Mouse (Mus musculus) heart, embryonic 14.5 days (tissue): Measurements from ENCODE around the gene Auts2. TPM values are rescaled to one million over a fixed set of nuclear protein-coding genes. Genes with fewer than 3 reads are reported as not detected.

Source experiments
- ATAC-seq: fragments of 200-750 bp; cut with Nextera tagmentation; 2 replicates; pipeline ENCODE4 v1.8.0; 2017; ENCODE audit warnings: low read depth, moderate TSS enrichment; ENCODE audit not compliant: insufficient number of reproducible peaks, insufficient read depth, low FRiP score
- H3K27ac ChIP-seq, 2 experiments: fragments of 200-500 bp in 1 of 2; fragments of 300-500 bp in 1 of 2; sonication (generic) in 1 of 2; replicated peaks in 1 of 2; 2 replicates each; pipeline ENCODE4 v1.5.1; 2012 to 2014; ENCODE audit warnings: low read depth in 2 of 2, low read length in 2 of 2, control low read depth in 1 of 2, mild to moderate bottlenecking in 1 of 2, mixed read lengths in 1 of 2; ENCODE audit not compliant: control insufficient read depth in 1 of 2, insufficient read depth in 1 of 2
- H3K27me3 ChIP-seq: fragments of 300-500 bp; sonication (generic); 2 replicates; pipeline ENCODE4 v1.6.1; 2014; ENCODE audit warnings: mild to moderate bottlenecking, low read length, control low read depth; ENCODE audit not compliant: control insufficient read depth, insufficient read depth
- H3K36me3 ChIP-seq: fragments of 300-500 bp; sonication (generic); 2 replicates; pipeline ENCODE4 v1.6.1; 2014; ENCODE audit warnings: mild to moderate bottlenecking, control low read depth, low read length, mixed read lengths; ENCODE audit not compliant: control insufficient read depth, insufficient read depth
- H3K4me1 ChIP-seq, 2 experiments: fragments of 200-500 bp in 1 of 2; fragments of 300-500 bp in 1 of 2; sonication (generic) in 1 of 2; 2 replicates each; pipeline ENCODE4 v1.6.1; 2012 to 2014; ENCODE audit warnings: low read length in 2 of 2, control low read depth in 1 of 2, mixed read lengths in 1 of 2; ENCODE audit not compliant: control insufficient read depth in 2 of 2, insufficient read depth in 2 of 2
- H3K4me2 ChIP-seq: fragments of 300-500 bp; sonication (generic); 2 replicates; pipeline ENCODE4 v1.6.1; 2014; ENCODE audit warnings: mild to moderate bottlenecking, low read length
- H3K4me3 ChIP-seq, 2 experiments: fragments of 200-500 bp in 1 of 2; fragments of 300-500 bp in 1 of 2; sonication (generic) in 1 of 2; 2 replicates each; pipeline ENCODE4 v1.5.1; 2012 to 2014; ENCODE audit warnings: low read length in 2 of 2, mild to moderate bottlenecking in 2 of 2, control low read depth in 1 of 2, low read depth in 1 of 2, moderate library complexity in 1 of 2; ENCODE audit not compliant: control insufficient read depth in 1 of 2, insufficient read depth in 1 of 2
- H3K9ac ChIP-seq: fragments of 300-500 bp; sonication (generic); 2 replicates; pipeline ENCODE4 v1.6.1; 2014; ENCODE audit warnings: mild to moderate bottlenecking, low read length
- H3K9me3 ChIP-seq: fragments of 300-500 bp; sonication (generic); 2 replicates; pipeline ENCODE4 v1.6.1; 2016; ENCODE audit warnings: low read length, control low read depth; ENCODE audit not compliant: control insufficient read depth
- WGBS: fragments of 180-500 bp; shearing (Covaris S2); extraction: QIAGEN DNeasy Blood & Tissue Kit; methylation state at CpG from one replicate; pipeline ENCODE4 v1.1.7; 2014; 5-methylcytosine and 5-hydroxymethylcytosine counted together
- polyA plus RNA-seq: library from polyadenylated mRNA; unstranded; fragments of >200 nt; fragmentation: Nextera tagmentation; extraction: Ambion mirVana; gene quantifications from 2 replicates; pipeline ENCODE4 v1.2.1, GENCODE M21; 2014

The Auts2 gene
- polyA plus RNA-seq, 1 experiment from 2014 or later: 18.0 TPM

GRCm38 (mm10) chr5:132248069-132248468, 295.1 kb downstream of the Auts2 start:
- Histone ChIP-seq H3K27ac (no peak overlapping the region), H3K9ac (no peak overlapping the region), H3K36me3 (no peaks in the 10 kb centered on the region), H3K9me3 (no peaks in the 10 kb centered on the region), H3K4me3 (no peak overlapping the region), H3K4me1 (peaks cover 6 to 16% of the 10 kb centered on the region in 2 experiments; a peak in 3 of 4 replicates), H3K4me2 (no peak overlapping the region), H3K27me3 (no peaks in the 10 kb centered on the region)
- WGBS: 80% methylated on average over 7 of the region's 7 CpGs
- ATAC-seq: no peak

GRCm38 (mm10) chr5:132235460-132235859, 307.7 kb downstream of the Auts2 start:
- H3K4me1 ChIP-seq: peaks cover 2 to 10% of the 10 kb centered on the region in 2 experiments
- H3K4me2 ChIP-seq: no peak overlapping the region
- no peak overlapping the region for H3K27ac ChIP-seq
- ATAC-seq: no peak
- no peaks in the 10 kb centered on the region for H3K9me3 ChIP-seq
- H3K27me3 ChIP-seq: no peaks in the 10 kb centered on the region
- no peaks in the 10 kb centered on the region for H3K36me3 ChIP-seq
- H3K4me3 ChIP-seq: no peak overlapping the region
- 78% methylated on average over 5 of the region's 5 CpGs for WGBS
- H3K9ac ChIP-seq: no peak overlapping the region

GRCm38 (mm10) chr5:132234471-132234870, 308.7 kb downstream of the Auts2 start:
- Histone ChIP-seq H3K4me3 (no peak overlapping the region), H3K36me3 (no peaks in the 10 kb centered on the region), H3K9me3 (no peaks in the 10 kb centered on the region), H3K4me1 (peaks cover 7 to 18% of the 10 kb centered on the region in 2 experiments), H3K27me3 (no peaks in the 10 kb centered on the region), H3K9ac (no peak overlapping the region), H3K27ac (no peak overlapping the region), H3K4me2 (no peak overlapping the region)
- no peak for ATAC-seq
- WGBS: 77% methylated on average over 7 of the region's 7 CpGs

GRCm38 (mm10) chr5:132231280-132232047, 311.7 kb downstream of the Auts2 start:
- H3K27ac ChIP-seq: no peak overlapping the region
- no peak for ATAC-seq
- no peaks in the 10 kb centered on the region for H3K9me3 ChIP-seq
- no peaks in the 10 kb centered on the region for H3K36me3 ChIP-seq
- H3K27me3 ChIP-seq: no peaks in the 10 kb centered on the region; the same call in 1 of the 2 replicates
- H3K4me2 ChIP-seq: 0 out of 2 replicates have a peak overlapping the region, but pooled peaks have one; percentile 5
- H3K9ac ChIP-seq: no peak overlapping the region
- WGBS: 32% methylated on average over 10 of the region's 10 CpGs
- H3K4me3 ChIP-seq: no peak overlapping the region
- peaks cover 11 to 24% of the 10 kb centered on the region in 2 experiments for H3K4me1 ChIP-seq

- Histone ChIP-seq H3K4me1 (peaks cover 11 to 24% of the 10 kb centered on the region in 2 experiments), H3K4me3 (no peak overlapping the region), H3K9me3 (peaks cover 3% of the 10 kb centered on the region; the same call in 1 of the 2 replicates), H3K36me3 (no peaks in the 10 kb centered on the region), H3K9ac (no peak overlapping the region), H3K4me2 (peak overlapping the region; percentile 37), H3K27me3 (no peaks in the 10 kb centered on the region; the same call in 1 of the 2 replicates), H3K27ac (peak overlapping the region; percentile 19 to 45; a peak in 3 of 4 replicates)
- ATAC-seq: peak; percentile 93
- WGBS: 3% methylated on average over 8 of the region's 8 CpGs
Observed at GRCm38 (mm10) chr5:132229644-132230357, 313.3 kb downstream of the Auts2 start.

- H3K4me3 ChIP-seq: no peak overlapping the region
- peaks cover 11 to 24% of the 10 kb centered on the region in 2 experiments for H3K4me1 ChIP-seq
- H3K4me2 ChIP-seq: peak overlapping the region; percentile 37
- H3K27me3 ChIP-seq: no peaks in the 10 kb centered on the region; the same call in 1 of the 2 replicates
- peak overlapping the region in 1 of 2 experiments; percentile 19; a peak in 2 of 4 replicates for H3K27ac ChIP-seq
- 46% methylated on average over 1 of the region's 1 CpGs for WGBS
- H3K9ac ChIP-seq: no peak overlapping the region
- ATAC-seq: no peak
- H3K9me3 ChIP-seq: peaks cover 3% of the 10 kb centered on the region; the same call in 1 of the 2 replicates
- no peaks in the 10 kb centered on the region for H3K36me3 ChIP-seq
Observed at GRCm38 (mm10) chr5:132229023-132229422, 314.1 kb downstream of the Auts2 start.

GRCm38 (mm10) chr5:132220376-132220930, 322.7 kb downstream of the Auts2 start:
- WGBS: 87% methylated on average over 12 of the region's 12 CpGs
- Histone ChIP-seq H3K27me3 (no peaks in the 10 kb centered on the region), H3K4me3 (no peak overlapping the region), H3K27ac (no peak overlapping the region), H3K9me3 (peaks cover 2% of the 10 kb centered on the region; the same call in 1 of the 2 replicates), H3K4me2 (no peak overlapping the region), H3K4me1 (no peaks in the 10 kb centered on the region), H3K9ac (no peak overlapping the region), H3K36me3 (no peaks in the 10 kb centered on the region)
- ATAC-seq: no peak
